Mouse (Mus musculus) midbrain, embryonic 11.5 days (tissue): ENCODE measurements around the gene Tet1. TPM values are rescaled to one million over a fixed set of nuclear protein-coding genes. Genes with fewer than 3 reads are reported as not detected.

Experiments
- ATAC-seq: fragments of 200-750 bp; cut with Nextera tagmentation; 2 replicates; pipeline ENCODE4 v1.8.0; 2017; ENCODE audit warnings: moderate TSS enrichment, moderate library complexity; ENCODE audit not compliant: low FRiP score
- DNase-seq: peaks from one replicate; pipeline ENCODE4 v3.0.0; 2015; ENCODE audit warnings: low spot score; ENCODE audit errors: missing footprints
- H3K27ac ChIP-seq: fragments of 300-500 bp; sonication (generic); 2 replicates; pipeline ENCODE4 v1.5.1; 2014; ENCODE audit warnings: low read depth, low read length
- H3K27me3 ChIP-seq: fragments of 300-500 bp; sonication (generic); 2 replicates; pipeline ENCODE4 v1.6.1; 2014; ENCODE audit warnings: mild to moderate bottlenecking, low read length, moderate library complexity, mixed read lengths; ENCODE audit not compliant: control insufficient read depth, insufficient read depth
- H3K36me3 ChIP-seq: fragments of 300-500 bp; sonication (generic); 2 replicates; pipeline ENCODE4 v1.6.1; 2014; ENCODE audit warnings: mild to moderate bottlenecking, low read length, moderate library complexity, mixed read lengths; ENCODE audit not compliant: control insufficient read depth, insufficient read depth
- H3K4me1 ChIP-seq: fragments of 300-500 bp; sonication (generic); 2 replicates; pipeline ENCODE4 v1.6.1; 2014; ENCODE audit warnings: low read length; ENCODE audit not compliant: control insufficient read depth, insufficient read depth
- H3K4me2 ChIP-seq: fragments of 300-500 bp; sonication (generic); 2 replicates; pipeline ENCODE4 v1.6.1; 2014; ENCODE audit warnings: mild to moderate bottlenecking, moderate library complexity
- H3K4me3 ChIP-seq: fragments of 300-500 bp; sonication (generic); 2 replicates; pipeline ENCODE4 v1.5.1; 2014; ENCODE audit warnings: low read depth, low read length
- H3K9ac ChIP-seq: fragments of 300-500 bp; sonication (generic); 2 replicates; pipeline ENCODE4 v1.6.1; 2014; ENCODE audit warnings: low read length
- H3K9me3 ChIP-seq: fragments of 300-500 bp; sonication (generic); 2 replicates; pipeline ENCODE4 v1.6.1; 2016; ENCODE audit warnings: low read length; ENCODE audit not compliant: control insufficient read depth
- WGBS: fragments of 180-500 bp; shearing (Covaris S2); extraction: QIAGEN DNeasy Blood & Tissue Kit; methylation state at CpG from one replicate; pipeline ENCODE4 v1.1.7; 2014; 5-methylcytosine and 5-hydroxymethylcytosine counted together
- polyA plus RNA-seq: library from polyadenylated mRNA; unstranded; fragments of >200 nt; fragmentation: Nextera tagmentation; extraction: Ambion mirVana; gene quantifications from 2 replicates; pipeline ENCODE4 v1.2.1, GENCODE M21; 2014

Gene Tet1
- polyA plus RNA-seq, 1 experiment from 2014 or later, result 33.3 TPM

- no peak for DNase-seq
- H3K9me3 ChIP-seq, result no peaks in the 10 kb centered on the region
- no peaks in the 10 kb centered on the region for H3K27me3 ChIP-seq
- WGBS, result 80% methylated on average over 6 of the region's 6 CpGs
- no peak overlapping the region for H3K27ac ChIP-seq
- no peak overlapping the region for H3K4me2 ChIP-seq
- H3K9ac ChIP-seq, result no peak overlapping the region
- H3K36me3 ChIP-seq, result no peaks in the 10 kb centered on the region
- no peaks in the 10 kb centered on the region for H3K4me1 ChIP-seq
- H3K4me3 ChIP-seq, result no peak overlapping the region
- no peak for ATAC-seq
Observed at GRCm38 (mm10) chr10:62895386-62895785, 13.4 kb downstream of the Tet1 start.

GRCm38 (mm10) chr10:62894447-62894846 is 14.3 kb downstream of the Tet1 start:
- no peak for DNase-seq
- Histone ChIP-seq H3K36me3 (no peaks in the 10 kb centered on the region), H3K4me3 (no peak overlapping the region), H3K27ac (no peak overlapping the region), H3K27me3 (no peaks in the 10 kb centered on the region), H3K9ac (no peak overlapping the region), H3K9me3 (no peaks in the 10 kb centered on the region), H3K4me2 (no peak overlapping the region), H3K4me1 (no peaks in the 10 kb centered on the region)
- 74% methylated on average over 3 of the region's 3 CpGs for WGBS
- no peak for ATAC-seq

- 71% methylated on average over 6 of the region's 6 CpGs for WGBS
- H3K4me1 ChIP-seq, result no peaks in the 10 kb centered on the region
Observed at GRCm38 (mm10) chr10:62893356-62893884, 15.4 kb downstream of the Tet1 start.

GRCm38 (mm10) chr10:62892549-62893232 is 16.1 kb downstream of the Tet1 start:
- no peak overlapping the region for H3K27ac ChIP-seq
- no peaks in the 10 kb centered on the region for H3K27me3 ChIP-seq
- ATAC-seq, result no peak
- no peak overlapping the region for H3K4me2 ChIP-seq
- no peak for DNase-seq
- H3K36me3 ChIP-seq, result no peaks in the 10 kb centered on the region
- no peak overlapping the region for H3K9ac ChIP-seq
- H3K4me3 ChIP-seq, result no peak overlapping the region
- WGBS, result 24% methylated on average over 4 of the region's 4 CpGs
- no peaks in the 10 kb centered on the region for H3K9me3 ChIP-seq
- no peaks in the 10 kb centered on the region for H3K4me1 ChIP-seq

More at GRCm38 (mm10) chr10:62893356-62893884, 15.4 kb downstream of the Tet1 start:
- ATAC-seq (no peak), DNase-seq (no peak)
- H3K36me3 ChIP-seq, result no peaks in the 10 kb centered on the region
- no peak overlapping the region for H3K9ac ChIP-seq
- no peak overlapping the region for H3K4me2 ChIP-seq
- no peak overlapping the region for H3K27ac ChIP-seq
- no peaks in the 10 kb centered on the region for H3K9me3 ChIP-seq
- no peaks in the 10 kb centered on the region for H3K27me3 ChIP-seq
- no peak overlapping the region for H3K4me3 ChIP-seq

- Histone ChIP-seq H3K9ac (no peak overlapping the region), H3K27ac (no peak overlapping the region), H3K4me3 (no peak overlapping the region), H3K4me1 (no peaks in the 10 kb centered on the region), H3K27me3 (no peaks in the 10 kb centered on the region), H3K9me3 (no peaks in the 10 kb centered on the region), H3K4me2 (no peak overlapping the region), H3K36me3 (no peaks in the 10 kb centered on the region)
- DNase-seq (no peak), ATAC-seq (no peak)
- WGBS, result 89% methylated on average over 3 of the region's 3 CpGs
Observed at GRCm38 (mm10) chr10:62891025-62891424, 17.8 kb downstream of the Tet1 start.

- H3K4me3 ChIP-seq, result peak overlapping the region; percentile 60
Observed at GRCm38 (mm10) chr10:62886799-62887591, 21.8 kb downstream of the Tet1 start.

GRCm38 (mm10) chr10:62885969-62886798 is 22.6 kb downstream of the Tet1 start:
- Histone ChIP-seq H3K27ac (no peak overlapping the region), H3K9me3 (no peaks in the 10 kb centered on the region), H3K4me3 (peak overlapping the region; percentile 60), H3K36me3 (no peaks in the 10 kb centered on the region), H3K4me1 (peaks cover 5% of the 10 kb centered on the region; the same call in 1 of the 2 replicates), H3K4me2 (peak overlapping the region; percentile 74), H3K27me3 (peaks cover 2% of the 10 kb centered on the region; the same call in 1 of the 2 replicates), H3K9ac (peak overlapping the region; percentile 68)
- ATAC-seq (peak; percentile 15), DNase-seq (peak; percentile 94)
- under 1% methylated on average over 38 of the region's 38 CpGs for WGBS

More at GRCm38 (mm10) chr10:62886799-62887591, 21.8 kb downstream of the Tet1 start:
- WGBS, result under 1% methylated on average over 55 of the region's 56 CpGs
- H3K27ac ChIP-seq, result no peak overlapping the region
- no peaks in the 10 kb centered on the region for H3K36me3 ChIP-seq
- DNase-seq, result peak; percentile 100
- H3K27me3 ChIP-seq, result peaks cover 2% of the 10 kb centered on the region; the same call in 1 of the 2 replicates
- ATAC-seq, result peak; percentile 84
- H3K4me2 ChIP-seq, result peak overlapping the region; percentile 74
- H3K4me1 ChIP-seq, result peaks cover 5% of the 10 kb centered on the region; the same call in 1 of the 2 replicates
- peak overlapping the region; percentile 68 for H3K9ac ChIP-seq
- H3K9me3 ChIP-seq, result no peaks in the 10 kb centered on the region

GRCm38 (mm10) chr10:62885460-62885859 is 23.3 kb downstream of the Tet1 start:
- Histone ChIP-seq H3K27me3 (peaks cover 2% of the 10 kb centered on the region; the same call in 1 of the 2 replicates), H3K9ac (no peak overlapping the region), H3K9me3 (no peaks in the 10 kb centered on the region), H3K4me1 (peaks cover 5% of the 10 kb centered on the region; the same call in 1 of the 2 replicates), H3K27ac (no peak overlapping the region), H3K4me3 (peak overlapping the region; percentile 60; the same call in 1 of the 2 replicates), H3K4me2 (0 out of 2 replicates have a peak overlapping the region, but pooled peaks have one; percentile 74), H3K36me3 (no peaks in the 10 kb centered on the region)
- ATAC-seq (no peak), DNase-seq (no peak)
- 29% methylated on average over 10 of the region's 10 CpGs for WGBS
